Mouse (Mus musculus) ovary, adult 18-20 months (tissue): ENCODE measurements around the gene Sapcd2.

Experiments used
- DNase-seq: peaks from one replicate; pipeline ENCODE4 v3.0.0; 2022; ENCODE audit warnings: low spot score, mixed read lengths

Gene Sapcd2

DNA sequence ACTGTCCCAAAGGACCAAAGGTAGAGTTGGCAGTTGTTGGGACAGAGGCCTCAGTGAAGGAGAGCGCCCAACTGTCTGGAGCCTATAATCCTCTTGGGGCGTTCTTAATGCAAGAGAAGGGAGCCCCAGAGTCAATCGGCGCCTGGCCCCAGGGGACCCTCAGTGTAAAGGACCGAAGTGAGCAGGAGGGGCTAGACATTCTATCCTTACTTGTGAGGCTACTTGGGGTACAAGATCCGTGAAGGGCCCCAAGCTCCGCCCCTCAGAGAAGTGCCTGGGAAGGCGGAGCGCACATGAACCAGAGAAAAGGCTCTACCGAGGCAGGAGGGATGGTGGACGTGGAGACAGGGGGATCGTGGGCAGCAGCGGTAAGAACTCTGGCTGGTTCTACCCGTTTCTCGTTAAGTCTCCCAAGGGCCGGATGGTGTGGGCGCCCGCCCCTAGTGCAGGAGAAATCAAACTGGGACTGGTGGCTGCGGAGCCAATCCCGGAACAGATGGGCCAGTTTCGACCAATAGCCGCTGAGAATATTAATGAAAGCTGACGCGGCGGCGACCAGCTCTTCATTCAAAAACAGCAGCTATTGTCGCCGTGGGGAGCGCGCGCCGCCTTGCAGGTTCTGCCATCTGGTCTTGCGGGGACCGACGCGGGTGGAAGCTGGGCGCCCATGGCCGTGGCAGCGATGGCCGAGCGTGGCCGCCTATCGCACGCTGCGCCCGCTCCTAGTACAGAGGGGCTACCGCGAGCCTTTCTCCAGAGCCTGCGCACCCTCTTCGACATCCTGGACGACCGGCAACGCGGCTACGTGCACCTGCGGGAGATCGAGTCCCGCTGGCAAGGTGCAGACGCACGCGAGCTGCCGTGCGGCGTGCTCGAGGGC is at the start of gene Sapcd2:
Sapcd2 (plus strand) TSS at position 558 of the 880 bp plus-strand sequence.
- DNase-seq, result peak; percentile 75

GRCm38 (mm10) chr2:25326036-25326435 is 46.1 kb upstream of the Sapcd2 start:
- no peak for DNase-seq

DNA sequence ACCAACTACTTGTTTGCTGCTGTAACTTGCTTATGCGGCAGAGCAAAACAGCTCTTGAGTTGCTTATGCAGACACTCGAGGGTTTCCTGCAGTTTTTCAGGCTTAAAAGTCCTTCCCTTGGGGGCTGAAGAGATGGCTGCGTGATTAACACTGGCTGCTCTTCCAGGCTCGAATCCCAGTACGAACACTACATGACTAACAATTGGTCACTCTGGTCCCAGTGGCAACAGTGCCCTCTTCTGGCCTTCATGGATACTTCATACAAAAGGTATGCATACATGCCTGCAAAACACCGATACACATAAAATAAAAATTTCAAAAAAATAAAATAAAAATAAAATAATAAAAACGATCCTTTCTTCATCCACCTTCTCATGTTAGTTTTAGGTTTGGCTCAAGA is 43.7 kb upstream of the Sapcd2 start:
- no peak for DNase-seq

DNA sequence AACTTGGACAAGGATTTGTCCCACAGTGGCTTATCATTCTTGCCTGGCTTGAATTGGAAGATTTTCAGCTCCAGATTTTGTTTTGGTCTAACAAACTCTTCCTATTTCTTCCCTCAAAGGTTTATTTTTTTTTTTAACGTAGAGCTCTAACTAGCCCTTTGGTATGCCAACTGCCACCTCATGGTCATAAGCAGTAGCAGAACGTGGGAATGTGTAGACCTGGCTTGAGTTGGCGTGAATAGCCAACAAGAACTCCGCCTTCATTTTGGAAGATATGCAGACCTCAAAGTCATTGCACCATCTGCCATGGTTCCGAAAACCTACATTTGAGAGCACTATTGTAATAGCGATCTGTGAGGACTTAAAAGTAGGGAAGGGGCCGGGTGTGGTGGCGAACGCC is 40.7 kb upstream of the Sapcd2 start:
- DNase-seq, result no peak

DNA sequence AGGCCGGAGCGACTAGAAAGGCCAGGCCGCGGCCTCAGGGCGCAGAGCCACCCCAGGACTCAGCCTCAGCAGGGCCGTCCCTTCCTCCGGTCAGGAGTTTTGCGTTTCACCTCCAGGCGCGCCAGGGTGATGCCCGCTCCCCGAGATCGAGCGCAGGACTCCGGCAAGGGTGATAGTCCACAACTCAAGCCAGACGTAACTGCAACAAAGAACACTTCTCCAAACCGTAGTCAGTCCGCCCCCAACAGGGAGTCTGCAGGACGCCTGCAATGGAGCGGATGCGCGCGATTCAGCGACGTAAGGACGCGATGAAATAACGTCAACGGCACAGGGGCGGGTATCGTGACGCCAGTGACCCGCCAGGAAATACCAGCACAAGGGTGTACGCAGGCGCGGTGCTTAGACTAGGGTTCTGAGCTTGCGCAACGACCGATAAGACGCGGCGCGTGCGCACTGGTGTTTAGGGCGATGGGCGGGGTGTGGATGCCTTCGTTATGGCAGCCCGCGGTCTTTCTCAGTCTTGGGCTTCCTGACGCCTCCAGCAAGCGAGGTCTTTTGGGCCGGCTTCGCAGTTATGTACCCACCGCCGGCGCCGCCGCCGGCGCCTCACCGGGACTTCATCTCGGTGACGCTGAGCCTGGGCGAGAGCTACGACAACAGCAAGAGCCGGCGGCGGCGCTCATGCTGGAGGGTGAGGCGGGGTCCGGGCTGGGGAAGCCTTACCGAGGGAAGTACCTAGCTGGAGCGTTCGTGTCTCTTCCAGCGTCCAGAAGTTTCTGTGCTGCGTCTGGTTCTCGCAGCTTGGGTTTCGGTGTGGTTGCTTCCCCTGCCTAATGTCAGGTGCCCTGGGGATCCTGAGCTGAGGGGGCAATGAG is 39.6 kb upstream of the Sapcd2 start, which contains the start of gene Man1b1:
Man1b1 (plus strand) TSS at position 53 of the 875 bp plus-strand sequence.
- peak; percentile 98 for DNase-seq

DNA sequence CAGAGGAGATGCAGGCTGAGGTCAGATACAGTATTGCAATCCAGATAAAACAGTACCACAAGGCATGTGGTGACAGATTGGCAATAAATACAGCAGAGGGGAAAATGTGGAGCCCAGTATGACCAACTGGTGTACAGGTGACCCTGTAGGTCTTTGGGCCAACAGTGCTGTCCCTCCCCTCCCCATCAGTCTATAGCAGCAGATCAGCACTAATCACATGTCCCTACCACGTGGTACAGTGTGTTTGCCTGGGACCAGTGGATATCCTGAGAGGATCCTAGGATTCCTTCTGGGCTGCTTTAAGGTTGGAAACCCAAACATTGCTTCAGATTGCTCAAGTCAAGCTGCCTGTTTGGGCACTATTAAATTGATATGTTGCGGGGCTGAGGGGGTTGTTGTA is 38.6 kb upstream of the Sapcd2 start:
- no peak for DNase-seq

DNA sequence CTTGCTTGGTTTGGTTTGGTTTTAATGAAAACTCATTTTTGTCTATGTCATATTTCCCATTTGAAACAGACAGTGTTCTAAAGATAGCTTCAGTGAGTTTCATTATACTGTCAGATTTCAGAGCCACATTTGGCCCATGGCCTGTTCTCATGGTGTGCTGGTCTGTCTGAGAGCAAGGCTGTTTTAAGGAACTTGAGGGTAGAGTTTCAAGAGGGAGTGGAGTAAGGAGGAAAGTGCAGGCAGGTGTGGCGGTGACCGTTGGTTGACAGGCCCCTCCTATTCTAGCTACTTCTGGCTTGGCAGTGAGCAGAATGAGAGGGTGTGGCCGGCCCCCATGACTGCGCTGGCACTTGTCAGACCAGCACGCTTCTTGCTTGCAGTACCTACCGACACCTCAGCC is 33.8 kb upstream of the Sapcd2 start:
- no peak for DNase-seq

- no peak for DNase-seq
These were observed 24.0 kb upstream of the Sapcd2 start for GRCm38 (mm10) chr2:25348162-25348561.

DNA sequence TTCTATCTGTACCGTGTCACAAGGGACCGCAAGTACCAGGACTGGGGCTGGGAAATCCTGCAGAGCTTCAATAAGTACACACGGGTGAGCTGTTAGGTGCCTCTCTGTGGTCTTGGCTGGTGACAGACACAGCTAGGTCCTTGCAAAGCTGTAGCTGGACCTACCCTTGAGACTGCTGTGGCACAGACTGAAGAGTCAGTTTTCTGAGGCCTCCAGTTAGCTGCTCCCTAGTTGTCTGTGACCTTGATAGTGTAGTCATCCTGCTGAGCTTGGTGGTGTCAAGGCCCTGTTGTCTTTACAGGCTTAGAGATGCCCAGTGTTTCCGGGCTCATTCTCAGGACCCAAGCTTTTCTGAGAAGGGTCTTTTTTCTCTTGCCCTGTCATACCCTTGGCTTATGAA is 22.6 kb upstream of the Sapcd2 start:
- no peak for DNase-seq

DNA sequence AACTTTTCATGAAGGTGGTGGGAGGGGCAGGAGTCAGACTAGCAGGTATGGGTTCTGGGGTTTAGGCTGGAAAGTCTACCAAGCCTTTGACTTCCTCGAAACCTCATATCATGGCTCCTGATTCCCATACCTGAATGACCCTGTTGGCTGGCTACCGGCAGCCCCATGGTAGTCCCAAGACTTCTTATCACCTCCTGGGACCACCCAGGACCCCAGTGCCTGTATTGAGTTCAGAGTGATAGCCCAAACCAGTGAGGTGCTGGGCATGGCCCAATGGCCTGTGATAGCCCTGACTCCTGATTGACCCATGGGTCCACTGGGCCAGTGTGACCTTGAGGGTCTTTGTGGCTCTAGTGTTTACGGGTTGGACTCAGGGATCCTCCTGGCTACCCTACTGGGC is 21.4 kb upstream of the Sapcd2 start:
- no peak for DNase-seq

- no peak for DNase-seq
These were observed 17.9 kb upstream of the Sapcd2 start for GRCm38 (mm10) chr2:25354211-25354610.

DNA sequence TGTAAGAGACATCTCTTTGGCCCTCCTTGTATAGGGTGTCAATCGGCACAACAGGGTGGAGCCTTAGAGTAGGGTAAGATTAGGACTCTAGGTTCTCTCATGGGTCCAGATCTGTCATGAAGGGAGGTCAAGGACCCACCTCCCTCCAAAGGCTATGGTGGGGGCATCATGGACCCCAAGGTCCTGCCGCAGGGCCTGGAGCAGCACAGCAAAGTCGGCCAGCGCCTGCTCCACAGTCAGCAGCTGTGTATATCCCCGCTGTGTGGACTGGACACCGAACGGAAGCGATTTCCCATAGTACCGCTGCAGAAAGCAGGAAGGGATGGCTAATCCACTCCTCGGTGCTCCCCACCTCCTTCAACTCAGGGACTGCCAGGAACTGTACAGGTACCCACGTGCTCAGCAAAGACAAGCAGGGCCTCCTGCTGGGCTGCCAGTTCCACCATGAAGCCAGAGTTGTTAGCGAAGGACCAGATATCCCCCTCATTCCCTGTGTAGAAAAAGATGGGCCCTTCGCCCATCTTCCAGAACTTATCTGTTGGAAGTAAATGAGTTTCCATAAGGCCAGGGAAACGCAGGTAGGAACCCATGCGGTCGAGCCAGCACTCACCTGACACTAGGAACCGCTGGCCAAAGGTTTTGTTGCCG is 16.6 kb upstream of the Sapcd2 start:
- DNase-seq, result no peak

GRCm38 (mm10) chr2:25356208-25357079 is 15.7 kb upstream of the Sapcd2 start, which contains the start of gene Dpp7:
Dpp7 (minus strand) TSS chr2:25356359.
- DNase-seq, result peak; percentile 76

DNA sequence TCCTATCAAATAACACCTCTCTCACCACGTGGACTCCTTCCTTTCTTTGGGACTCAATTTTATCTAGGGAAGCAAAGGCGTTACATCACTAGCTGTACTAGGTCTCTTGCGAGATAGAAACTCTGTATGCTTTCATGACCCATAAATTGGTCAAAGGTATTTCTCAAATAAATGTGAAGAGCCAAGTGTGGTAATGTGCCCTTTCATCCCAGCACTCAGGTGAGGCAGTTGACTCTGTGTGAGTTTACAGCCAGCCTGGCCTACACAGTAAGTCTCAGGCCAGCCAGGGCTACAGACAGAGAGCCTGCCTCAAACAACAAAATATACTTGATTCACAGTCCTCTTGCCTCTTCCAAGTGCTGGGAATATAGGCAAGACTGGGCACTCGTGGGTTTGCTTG is 12.3 kb upstream of the Sapcd2 start:
- DNase-seq, result no peak

GRCm38 (mm10) chr2:25363478-25364178 is 8.5 kb upstream of the Sapcd2 start:
- DNase-seq, result no peak

- no peak for DNase-seq
These were observed 7.8 kb upstream of the Sapcd2 start for GRCm38 (mm10) chr2:25364313-25364712.

DNA sequence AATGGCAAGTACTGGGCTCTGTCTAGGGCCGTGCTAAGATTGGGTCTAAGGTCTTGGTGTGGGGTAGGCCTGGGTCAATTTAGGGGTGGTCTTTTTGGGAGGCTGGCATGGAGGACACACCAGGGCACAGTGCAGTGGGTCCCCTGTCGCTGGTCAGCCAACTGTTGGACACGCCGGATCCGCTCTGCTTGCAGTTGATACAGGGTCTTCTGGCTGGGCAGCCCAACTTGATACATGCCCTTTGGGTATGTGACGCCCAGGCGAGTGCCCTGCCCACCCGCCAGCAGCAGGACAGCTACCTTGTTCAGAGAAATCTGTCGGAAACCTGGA is 7.4 kb upstream of the Sapcd2 start:
- no peak for DNase-seq

DNA sequence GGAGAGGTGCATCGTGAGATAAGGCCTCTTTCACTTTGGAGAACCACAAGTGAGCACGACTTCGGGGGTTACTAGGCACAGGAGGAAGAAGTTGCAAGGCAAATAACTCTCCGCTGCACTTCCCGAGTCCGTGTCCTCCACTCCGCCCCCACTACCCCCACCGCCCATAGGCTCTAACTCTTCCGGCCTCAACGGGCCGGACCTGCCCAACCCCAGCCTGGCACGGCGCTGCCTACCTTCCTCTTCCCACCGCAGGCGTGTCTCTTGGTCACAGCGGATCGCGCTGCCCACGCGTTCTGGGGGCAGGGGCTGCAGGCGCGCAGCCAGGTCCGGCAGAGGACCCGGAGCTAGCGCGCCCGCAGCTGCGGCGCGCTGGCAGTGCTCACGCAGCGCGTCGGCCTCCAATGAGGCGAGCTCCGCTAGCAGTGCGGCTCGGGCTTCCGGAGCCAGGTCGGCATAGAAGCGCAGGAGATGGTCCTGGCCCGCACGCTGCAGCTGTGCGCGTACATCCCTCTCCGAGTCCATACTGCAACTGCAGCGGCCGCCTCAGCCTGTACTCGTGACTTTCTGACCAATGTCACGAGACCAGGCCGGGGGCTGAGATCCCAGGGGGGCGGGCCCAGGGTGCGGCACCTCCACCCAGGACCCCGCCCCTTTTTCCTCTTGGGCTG is 6.9 kb upstream of the Sapcd2 start, which contains the start of gene Uap1l1:
Uap1l1 (minus strand) TSS at position 592 of the 671 bp plus-strand sequence.
- peak; percentile 78 for DNase-seq

- no peak for DNase-seq
These were observed 2.1 kb upstream of the Sapcd2 start for GRCm38 (mm10) chr2:25369996-25370395.
